Mouse (Mus musculus): ENCODE measurements around the gene Itgal. TPM values are rescaled to one million over a fixed set of nuclear protein-coding genes. Genes with fewer than 3 reads are reported as not detected.

Gene Itgal
- polyA plus RNA-seq, 1 experiment from 2014 or later: 0.44 TPM

DNA sequence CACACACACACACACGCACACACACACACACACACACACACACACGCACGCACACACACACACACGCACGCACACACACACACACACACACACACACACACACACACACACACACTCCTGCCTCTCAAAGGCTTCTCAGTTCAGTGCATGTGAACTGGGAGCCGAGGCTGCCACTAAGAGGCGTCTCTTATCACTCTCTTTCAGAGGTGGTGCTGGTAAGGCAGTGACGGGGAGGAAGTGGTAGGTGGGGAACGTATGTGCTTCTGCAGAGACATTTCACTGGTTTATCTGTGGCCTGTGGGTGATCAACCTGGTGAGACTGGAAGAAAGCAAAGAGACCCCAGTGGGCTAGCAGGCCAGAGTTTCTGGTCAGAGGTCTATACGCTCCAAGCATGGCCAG, 10.9 kb upstream of the Itgal start:
- Histone ChIP-seq H3K9me3 (ENCODE audit: control insufficient read depth, low read length) (peaks cover 6% of the 10 kb centered on the region; the same call in 1 of the 2 replicates), H3K4me1 (ENCODE audit: control insufficient read depth, insufficient read depth, low read length) (no peaks in the 10 kb centered on the region), H3K36me3 (ENCODE audit: control insufficient read depth, insufficient read depth, low read length) (no peaks in the 10 kb centered on the region), H3K4me2 (ENCODE audit: low read depth, severe bottlenecking) (no peak overlapping the region), H3K9ac (ENCODE audit: low read length) (no peak overlapping the region), H3K4me3 (ENCODE audit: low read depth, low read length) (no peak overlapping the region), H3K27ac (replicated peaks; ENCODE audit: low read depth, low read length) (no peak overlapping the region), H3K27me3 (ENCODE audit: control insufficient read depth, insufficient read depth, low read length) (no peaks in the 10 kb centered on the region)
- DNase-seq (ENCODE audit: low spot score): no peak
- no peak for ATAC-seq (ENCODE audit: insufficient number of reproducible peaks, low FRiP score, low TSS enrichment, low read depth)
- 81% methylated on average over 5 of the region's 10 CpGs for WGBS

GRCm38 (mm10) chr7:127287940-127288339, 8.1 kb upstream of the Itgal start:
- Histone ChIP-seq H3K4me3 (ENCODE audit: low read depth, low read length) (no peak overlapping the region), H3K36me3 (ENCODE audit: control insufficient read depth, insufficient read depth, low read length) (no peaks in the 10 kb centered on the region), H3K4me2 (ENCODE audit: low read depth, severe bottlenecking) (no peak overlapping the region), H3K9ac (ENCODE audit: low read length) (no peak overlapping the region), H3K27ac (replicated peaks; ENCODE audit: low read depth, low read length) (no peak overlapping the region), H3K4me1 (ENCODE audit: control insufficient read depth, insufficient read depth, low read length) (no peaks in the 10 kb centered on the region), H3K27me3 (ENCODE audit: control insufficient read depth, insufficient read depth, low read length) (no peaks in the 10 kb centered on the region), H3K9me3 (ENCODE audit: control insufficient read depth, low read length) (peaks cover 6% of the 10 kb centered on the region; the same call in 1 of the 2 replicates)
- ATAC-seq (ENCODE audit: insufficient number of reproducible peaks, low FRiP score, low TSS enrichment, low read depth): no peak
- DNase-seq (ENCODE audit: low spot score): no peak
- 80% methylated on average over 1 of the region's 1 CpGs for WGBS

GRCm38 (mm10) chr7:127289306-127289705, 6.8 kb upstream of the Itgal start:
- H3K4me3 ChIP-seq (ENCODE audit: low read depth, low read length): no peak overlapping the region
- no peaks in the 10 kb centered on the region for H3K36me3 ChIP-seq (ENCODE audit: control insufficient read depth, insufficient read depth, low read length)
- H3K27ac ChIP-seq (replicated peaks; ENCODE audit: low read depth, low read length): no peak overlapping the region
- no peak for DNase-seq (ENCODE audit: low spot score)
- no peak overlapping the region for H3K4me2 ChIP-seq (ENCODE audit: low read depth, severe bottlenecking)
- no peaks in the 10 kb centered on the region for H3K27me3 ChIP-seq (ENCODE audit: control insufficient read depth, insufficient read depth, low read length)
- H3K4me1 ChIP-seq (ENCODE audit: control insufficient read depth, insufficient read depth, low read length): no peaks in the 10 kb centered on the region
- no peak overlapping the region for H3K9ac ChIP-seq (ENCODE audit: low read length)
- 87% methylated on average over 2 of the region's 2 CpGs for WGBS
- H3K9me3 ChIP-seq (ENCODE audit: control insufficient read depth, low read length): peaks cover 6% of the 10 kb centered on the region; the same call in 1 of the 2 replicates
- ATAC-seq (ENCODE audit: insufficient number of reproducible peaks, low FRiP score, low TSS enrichment, low read depth): no peak

GRCm38 (mm10) chr7:127290142-127290541, 5.9 kb upstream of the Itgal start:
- no peak for ATAC-seq (ENCODE audit: insufficient number of reproducible peaks, low FRiP score, low TSS enrichment, low read depth)
- H3K4me3 ChIP-seq (ENCODE audit: low read depth, low read length): no peak overlapping the region
- no peak overlapping the region for H3K4me2 ChIP-seq (ENCODE audit: low read depth, severe bottlenecking)
- H3K27ac ChIP-seq (replicated peaks; ENCODE audit: low read depth, low read length): no peak overlapping the region
- no peaks in the 10 kb centered on the region for H3K36me3 ChIP-seq (ENCODE audit: control insufficient read depth, insufficient read depth, low read length)
- no peaks in the 10 kb centered on the region for H3K4me1 ChIP-seq (ENCODE audit: control insufficient read depth, insufficient read depth, low read length)
- H3K9me3 ChIP-seq (ENCODE audit: control insufficient read depth, low read length): peaks cover 6% of the 10 kb centered on the region; the same call in 1 of the 2 replicates
- H3K9ac ChIP-seq (ENCODE audit: low read length): no peak overlapping the region
- 75% methylated on average over 8 of the region's 8 CpGs for WGBS
- no peak for DNase-seq (ENCODE audit: low spot score)
- no peaks in the 10 kb centered on the region for H3K27me3 ChIP-seq (ENCODE audit: control insufficient read depth, insufficient read depth, low read length)

DNA sequence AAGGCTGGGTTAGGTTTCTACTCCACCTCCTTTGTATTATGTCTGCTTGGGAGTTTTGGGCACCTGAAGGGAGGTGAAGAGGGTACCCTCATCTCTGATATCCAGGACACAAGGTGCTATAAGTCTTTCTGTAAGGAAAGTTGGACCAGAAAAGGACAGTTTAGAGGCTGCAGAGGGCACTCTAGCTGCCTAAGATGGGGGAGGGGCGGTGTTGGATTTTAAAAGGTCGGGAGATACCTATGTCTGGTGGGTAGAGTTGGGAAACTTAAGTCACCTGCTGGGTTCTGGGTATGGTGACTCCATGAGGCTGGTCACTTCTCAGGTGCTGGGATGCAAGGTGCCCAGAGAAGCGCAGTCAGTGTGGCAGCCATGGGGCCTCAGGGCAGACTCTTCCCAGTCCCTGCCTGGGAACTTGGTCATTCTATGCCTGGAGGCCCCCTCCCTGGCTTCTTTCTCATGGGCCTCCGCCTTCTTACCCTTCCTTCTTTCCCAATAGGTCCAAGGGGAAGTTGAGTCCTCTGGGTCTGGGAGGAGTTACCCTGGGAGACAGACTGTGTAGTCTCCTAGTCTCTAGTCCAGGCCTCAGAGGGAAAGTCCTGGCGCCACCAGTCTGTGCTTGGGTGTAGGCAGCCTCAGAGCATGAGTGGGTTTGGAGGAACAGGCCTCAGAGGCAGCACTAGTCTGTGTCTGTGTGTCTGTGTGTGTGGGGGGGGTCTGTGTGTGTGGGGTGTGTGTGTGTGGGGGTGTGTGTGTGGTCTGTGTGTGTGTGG, 911 bp downstream of the Itgal start:
- Histone ChIP-seq H3K4me3 (ENCODE audit: low read depth, low read length) (no peak overlapping the region), H3K9me3 (ENCODE audit: control insufficient read depth, low read length) (no peaks in the 10 kb centered on the region), H3K4me2 (ENCODE audit: low read depth, severe bottlenecking) (no peak overlapping the region), H3K27ac (replicated peaks; ENCODE audit: low read depth, low read length) (no peak overlapping the region), H3K4me1 (ENCODE audit: control insufficient read depth, insufficient read depth, low read length) (no peaks in the 10 kb centered on the region), H3K9ac (ENCODE audit: low read length) (no peak overlapping the region), H3K36me3 (ENCODE audit: control insufficient read depth, insufficient read depth, low read length) (no peaks in the 10 kb centered on the region), H3K27me3 (ENCODE audit: control insufficient read depth, insufficient read depth, low read length) (no peaks in the 10 kb centered on the region)
- WGBS: 79% methylated on average over 5 of the region's 5 CpGs
- DNase-seq (ENCODE audit: low spot score) (no peak), ATAC-seq (ENCODE audit: insufficient number of reproducible peaks, low FRiP score, low TSS enrichment, low read depth) (no peak)

- no peak overlapping the region for H3K9ac ChIP-seq (ENCODE audit: low read length)
- ATAC-seq (ENCODE audit: insufficient number of reproducible peaks, low FRiP score, low TSS enrichment, low read depth): no peak
- H3K4me2 ChIP-seq (ENCODE audit: low read depth, severe bottlenecking): no peak overlapping the region
- no peak for DNase-seq (ENCODE audit: low spot score)
- no peaks in the 10 kb centered on the region for H3K4me1 ChIP-seq (ENCODE audit: control insufficient read depth, insufficient read depth, low read length)
- H3K27ac ChIP-seq (replicated peaks; ENCODE audit: low read depth, low read length): no peak overlapping the region
- no peaks in the 10 kb centered on the region for H3K27me3 ChIP-seq (ENCODE audit: control insufficient read depth, insufficient read depth, low read length)
- H3K36me3 ChIP-seq (ENCODE audit: control insufficient read depth, insufficient read depth, low read length): no peaks in the 10 kb centered on the region
- no peak overlapping the region for H3K4me3 ChIP-seq (ENCODE audit: low read depth, low read length)
- H3K9me3 ChIP-seq (ENCODE audit: control insufficient read depth, low read length): no peaks in the 10 kb centered on the region
- 96% methylated on average over 5 of the region's 5 CpGs for WGBS
These were observed 1.6 kb downstream of the Itgal start for GRCm38 (mm10) chr7:127297586-127298193.

DNA sequence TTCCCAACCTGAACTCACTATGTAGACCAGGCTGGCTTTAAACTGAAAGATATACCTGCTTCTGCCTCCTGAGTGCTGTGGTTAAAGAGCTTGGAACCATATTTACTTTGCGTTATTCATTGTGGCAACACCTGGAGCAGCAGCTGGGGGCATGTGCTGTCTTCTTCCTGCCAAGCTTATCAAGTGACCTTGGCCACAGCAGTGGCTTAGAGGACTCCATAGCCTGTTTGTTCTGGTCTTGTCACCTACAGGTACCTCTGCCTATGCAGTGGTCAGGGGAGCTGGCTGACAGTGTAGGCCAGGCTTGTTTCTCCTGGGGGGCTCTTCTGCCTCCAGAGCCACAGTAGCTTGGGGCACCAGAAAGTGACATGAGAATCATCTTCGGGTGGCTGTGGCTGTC, 12.4 kb downstream of the Itgal start:
- Histone ChIP-seq H3K4me1 (ENCODE audit: control insufficient read depth, insufficient read depth, low read length) (no peaks in the 10 kb centered on the region), H3K4me3 (ENCODE audit: low read depth, low read length) (no peak overlapping the region), H3K9me3 (ENCODE audit: control insufficient read depth, low read length) (no peaks in the 10 kb centered on the region), H3K9ac (ENCODE audit: low read length) (no peak overlapping the region), H3K36me3 (ENCODE audit: control insufficient read depth, insufficient read depth, low read length) (no peaks in the 10 kb centered on the region), H3K4me2 (ENCODE audit: low read depth, severe bottlenecking) (no peak overlapping the region), H3K27ac (replicated peaks; ENCODE audit: low read depth, low read length) (no peak overlapping the region), H3K27me3 (ENCODE audit: control insufficient read depth, insufficient read depth, low read length) (no peaks in the 10 kb centered on the region)
- ATAC-seq (ENCODE audit: insufficient number of reproducible peaks, low FRiP score, low TSS enrichment, low read depth): no peak
- WGBS: 93% methylated on average over 2 of the region's 2 CpGs
- DNase-seq (ENCODE audit: low spot score): no peak

DNA sequence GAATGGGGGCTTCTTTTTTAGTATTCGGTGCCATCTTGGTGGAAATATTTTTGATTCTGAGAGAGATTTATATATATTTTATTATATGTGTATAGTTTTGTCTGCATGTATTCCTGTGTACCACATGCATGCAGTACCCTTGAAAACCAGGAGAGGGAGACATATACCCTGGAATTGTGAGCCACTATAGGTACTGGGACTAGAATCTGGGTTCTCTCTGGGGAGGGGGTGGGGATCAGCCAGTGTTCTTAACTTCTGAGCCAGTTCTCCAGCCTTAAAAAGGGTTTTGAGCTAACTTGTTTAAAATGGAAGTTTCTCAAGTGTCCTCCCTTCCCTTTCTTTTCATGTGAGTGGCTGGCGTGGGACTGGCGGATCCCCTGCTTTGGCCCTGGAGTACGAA, 12.8 kb downstream of the Itgal start:
- Histone ChIP-seq H3K27ac (replicated peaks; ENCODE audit: low read depth, low read length) (no peak overlapping the region), H3K9ac (ENCODE audit: low read length) (no peak overlapping the region), H3K4me2 (ENCODE audit: low read depth, severe bottlenecking) (no peak overlapping the region), H3K4me3 (ENCODE audit: low read depth, low read length) (no peak overlapping the region), H3K27me3 (ENCODE audit: control insufficient read depth, insufficient read depth, low read length) (no peaks in the 10 kb centered on the region), H3K36me3 (ENCODE audit: control insufficient read depth, insufficient read depth, low read length) (no peaks in the 10 kb centered on the region), H3K9me3 (ENCODE audit: control insufficient read depth, low read length) (no peaks in the 10 kb centered on the region), H3K4me1 (ENCODE audit: control insufficient read depth, insufficient read depth, low read length) (no peaks in the 10 kb centered on the region)
- 74% methylated on average over 4 of the region's 4 CpGs for WGBS
- ATAC-seq (ENCODE audit: insufficient number of reproducible peaks, low FRiP score, low TSS enrichment, low read depth) (no peak), DNase-seq (ENCODE audit: low spot score) (peak; percentile 77)

Data from limb, embryonic 11.5 days (tissue).